Mouse (Mus musculus) forelimb bud, embryonic 11.5 days (tissue): ENCODE results near the gene Ino80d.

Experiments
- DNase-seq: peaks from one replicate; pipeline ENCODE4 v3.0.0-alpha.2; 2012; ENCODE audit warnings: low read depth, low spot score

Gene Ino80d

DNA sequence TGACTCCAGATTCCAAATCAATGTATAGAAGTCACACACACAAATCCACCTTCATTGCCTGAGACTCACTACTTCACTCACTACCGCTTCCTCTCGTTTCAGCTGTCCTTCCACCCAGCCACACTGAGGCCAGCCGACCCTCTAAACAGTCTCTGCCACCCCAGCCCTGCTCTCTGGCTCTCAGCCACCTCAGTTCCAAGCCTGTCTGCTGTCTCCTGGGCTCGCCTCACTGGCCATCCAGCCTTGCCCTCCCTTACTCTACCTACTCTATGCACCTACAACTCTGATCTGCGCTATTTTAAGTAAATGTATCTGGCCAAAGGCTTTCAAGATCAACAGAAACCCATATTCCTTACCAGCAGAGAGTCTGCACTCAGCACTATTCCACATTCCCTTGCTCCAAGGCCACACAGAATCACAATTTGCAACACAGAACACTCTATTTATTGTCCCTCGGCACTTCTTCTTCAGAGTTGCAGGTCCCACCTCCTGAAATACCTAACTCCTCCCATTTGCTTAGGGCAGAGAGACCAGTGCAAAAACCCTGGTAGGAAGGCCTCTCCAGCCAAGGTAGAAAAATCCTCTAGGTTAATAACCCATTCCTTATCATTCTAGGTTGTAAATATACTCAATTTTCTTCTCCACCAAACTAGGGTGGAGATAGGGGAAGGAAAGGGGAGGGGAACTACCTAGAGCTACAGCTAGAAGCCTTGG lies 6.7 kb downstream of the Ino80d start:
- DNase-seq = no peak

DNA sequence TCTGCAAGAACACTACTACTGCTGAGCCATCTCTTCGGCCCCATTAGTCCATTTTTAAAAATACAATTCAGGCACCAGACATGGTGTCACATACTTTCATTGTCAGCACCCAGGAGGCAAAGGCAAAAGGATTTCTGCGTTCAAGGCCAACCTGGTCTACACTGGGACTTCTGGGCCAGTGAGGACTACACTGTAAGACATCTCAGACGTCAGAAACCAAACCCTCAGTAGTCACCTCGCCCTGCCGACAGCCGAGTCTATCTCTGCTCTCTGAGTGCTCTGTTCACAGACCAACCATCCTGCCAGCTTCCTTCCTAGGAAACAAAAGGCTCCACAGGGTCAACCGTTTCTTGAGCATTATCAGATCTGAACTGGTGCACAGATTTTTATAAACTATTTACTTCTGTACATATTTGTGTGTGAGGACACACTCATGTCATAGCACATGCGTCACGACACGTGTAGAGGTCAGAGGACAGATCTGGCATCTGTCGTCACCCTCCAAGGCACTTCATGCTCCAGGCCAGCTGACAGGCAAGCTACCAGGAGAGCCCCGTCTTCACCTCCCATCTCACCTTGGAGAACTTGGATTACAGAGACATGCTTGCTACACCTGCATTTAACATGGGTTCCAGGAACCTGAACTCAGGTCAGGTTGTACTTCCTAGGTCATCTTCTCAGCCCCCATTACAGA lies 11.6 kb downstream of the Ino80d start:
- no peak for DNase-seq

DNA sequence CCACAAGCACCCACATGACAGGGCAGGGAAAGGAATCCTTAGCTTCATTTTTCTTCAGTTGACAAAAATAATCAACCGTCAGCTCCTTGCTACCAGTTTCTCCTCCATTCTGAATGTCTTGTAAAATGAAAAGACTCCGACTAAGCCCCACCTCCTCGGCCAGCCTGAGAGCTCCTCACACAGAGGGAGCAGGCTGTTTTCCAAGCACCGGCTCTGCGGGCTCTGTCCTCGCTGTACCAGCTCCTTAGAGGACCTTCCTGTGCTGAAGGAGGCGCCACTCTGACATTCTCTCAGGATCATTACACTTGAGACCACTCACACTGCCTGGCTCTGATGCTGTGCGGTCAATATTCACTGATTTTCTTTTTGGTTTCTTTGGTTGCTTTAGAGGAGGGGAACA lies 14.3 kb downstream of the Ino80d start:
- DNase-seq = no peak

DNA sequence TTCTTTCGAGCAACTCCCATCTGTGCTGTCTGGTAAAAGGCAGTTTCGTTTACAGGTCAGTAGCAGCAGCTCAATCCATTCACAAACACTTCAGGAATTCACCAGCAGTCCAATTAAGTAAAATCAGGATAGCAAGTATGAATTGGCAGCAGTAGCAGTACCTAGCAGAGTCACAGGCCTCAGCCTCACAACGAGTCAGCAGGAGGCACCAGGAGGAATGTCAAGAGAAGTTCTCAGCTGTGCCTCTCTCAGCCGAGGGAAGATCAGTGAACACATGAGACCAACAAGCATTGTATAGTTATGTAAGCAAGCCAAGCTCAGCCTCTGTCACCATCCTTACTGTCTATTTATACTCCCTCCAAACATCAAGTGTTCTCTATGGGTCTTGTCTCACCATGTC lies 15.6 kb downstream of the Ino80d start:
- no peak for DNase-seq

DNA sequence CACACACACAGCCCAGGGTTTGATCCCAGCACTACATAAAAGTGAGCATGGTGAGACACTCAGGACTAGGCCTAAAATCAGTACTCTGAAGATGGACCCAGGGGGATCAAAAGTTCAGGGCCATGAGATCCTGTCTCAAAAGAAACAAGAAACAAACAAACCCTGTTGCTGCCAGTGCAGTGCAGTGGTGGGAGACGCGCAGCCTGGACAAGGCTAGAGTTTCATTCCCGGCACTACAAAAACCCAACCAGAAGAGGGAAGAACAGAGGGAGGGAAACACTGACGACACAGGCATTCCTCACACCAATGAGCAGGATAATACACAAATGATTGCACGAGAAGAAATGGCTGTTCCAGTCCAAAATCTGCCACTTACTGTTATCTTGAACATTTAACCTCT lies 18.4 kb downstream of the Ino80d start:
- no peak for DNase-seq

GRCm38 (mm10) chr1:63089795-63090194 lies 24.7 kb downstream of the Ino80d start:
- no peak for DNase-seq

GRCm38 (mm10) chr1:63088614-63089013 lies 25.9 kb downstream of the Ino80d start:
- no peak for DNase-seq

DNA sequence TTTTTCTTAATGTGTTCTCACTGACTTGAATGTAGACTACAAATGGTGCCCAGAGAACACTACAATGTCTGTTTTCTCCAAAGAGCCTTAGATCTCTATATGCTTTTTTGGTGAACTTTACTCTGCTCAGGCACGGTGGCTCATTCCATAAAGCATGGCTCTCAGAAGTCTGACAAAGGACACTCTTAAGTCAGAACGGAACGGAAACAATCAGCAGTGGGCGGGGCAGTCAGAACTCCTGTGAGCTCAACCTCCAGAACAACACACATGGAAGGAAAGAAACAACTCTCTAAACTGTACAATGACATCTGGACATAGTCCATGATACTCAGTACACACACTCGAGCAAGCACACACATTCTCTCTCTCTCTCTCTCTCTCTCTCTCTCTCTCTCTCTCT lies 34.2 kb downstream of the Ino80d start:
- no peak for DNase-seq

GRCm38 (mm10) chr1:63076383-63076782 lies 38.1 kb downstream of the Ino80d start:
- no peak for DNase-seq

DNA sequence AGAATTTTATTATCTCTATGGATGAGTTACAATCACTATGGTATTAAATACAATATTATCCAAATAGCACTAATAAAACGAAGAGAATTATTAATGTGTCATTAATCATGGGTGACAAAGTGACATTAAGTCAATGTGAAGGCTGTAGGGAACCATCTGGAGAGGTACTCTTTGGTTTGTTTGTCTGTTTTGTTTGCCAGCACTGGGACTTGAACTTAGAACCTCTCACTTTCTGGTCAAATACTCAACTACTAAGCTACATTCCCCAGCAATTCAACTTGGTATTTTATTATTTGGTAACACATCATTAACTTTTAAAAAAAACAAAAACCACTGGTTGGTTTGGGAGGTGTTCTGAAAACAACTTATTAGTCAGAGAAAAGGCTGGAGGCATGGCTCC lies 43.1 kb downstream of the Ino80d start:
- no peak for DNase-seq

DNA sequence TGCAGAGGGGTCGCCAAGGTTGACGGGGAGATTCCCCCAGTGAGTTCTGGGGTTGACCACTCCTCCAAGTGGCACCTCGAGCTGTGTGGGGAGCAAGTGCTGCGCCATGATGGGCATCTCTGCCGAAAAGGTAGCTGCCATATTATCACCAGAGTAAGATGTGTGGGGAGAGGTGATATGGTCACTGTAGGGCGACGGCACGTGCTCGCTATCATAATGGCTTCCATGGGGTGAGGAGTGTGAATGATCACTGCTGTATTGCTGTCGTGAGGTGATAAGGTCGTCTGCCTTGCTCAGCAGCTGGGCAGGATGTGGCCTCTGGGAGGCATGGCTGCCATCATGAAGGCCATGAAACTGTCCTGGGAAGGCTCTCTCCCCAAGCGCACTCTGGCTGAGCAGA lies 56.1 kb downstream of the Ino80d start:
- DNase-seq = no peak

DNA sequence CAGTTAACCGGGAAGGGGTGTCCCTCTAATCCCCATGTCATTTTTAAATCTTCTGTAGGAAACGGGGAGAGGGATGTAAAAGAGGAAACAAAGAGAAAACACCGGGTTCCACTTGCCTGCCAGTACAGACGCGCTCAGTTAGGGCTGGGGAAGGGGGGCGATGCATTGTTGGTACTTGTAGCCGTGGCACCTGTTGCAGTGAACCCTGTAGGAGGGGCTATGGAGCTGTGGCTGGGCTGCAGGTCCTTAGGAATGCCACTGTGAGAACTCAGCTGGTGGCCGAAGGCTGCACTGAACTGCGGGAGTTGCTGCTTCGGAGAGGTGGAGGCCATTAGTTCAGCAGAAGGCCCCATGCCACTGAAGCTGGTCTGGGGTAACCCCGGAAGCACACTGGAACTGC lies 56.6 kb downstream of the Ino80d start:
- DNase-seq = no peak

GRCm38 (mm10) chr1:63057318-63057717 lies 57.1 kb downstream of the Ino80d start:
- DNase-seq = no peak

DNA sequence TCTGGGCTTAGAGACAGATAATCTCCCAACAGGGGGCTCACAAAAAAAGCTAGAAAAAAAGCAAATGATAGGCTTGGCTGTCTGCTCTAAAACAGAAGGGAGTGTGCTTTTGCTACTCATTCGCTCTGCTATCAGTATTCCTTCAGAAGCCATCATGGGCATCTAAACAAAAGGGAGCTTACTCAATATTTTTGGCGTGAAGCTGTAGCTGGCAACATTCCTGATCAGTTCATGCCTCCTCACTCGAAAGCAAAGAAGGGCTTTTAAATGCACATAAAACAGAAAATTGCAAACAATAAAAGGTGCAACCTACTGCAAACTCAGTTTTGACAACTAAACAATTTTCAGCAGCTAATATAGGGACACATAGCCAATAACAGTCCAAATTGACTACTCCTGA lies 59.1 kb downstream of the Ino80d start:
- DNase-seq = no peak

DNA sequence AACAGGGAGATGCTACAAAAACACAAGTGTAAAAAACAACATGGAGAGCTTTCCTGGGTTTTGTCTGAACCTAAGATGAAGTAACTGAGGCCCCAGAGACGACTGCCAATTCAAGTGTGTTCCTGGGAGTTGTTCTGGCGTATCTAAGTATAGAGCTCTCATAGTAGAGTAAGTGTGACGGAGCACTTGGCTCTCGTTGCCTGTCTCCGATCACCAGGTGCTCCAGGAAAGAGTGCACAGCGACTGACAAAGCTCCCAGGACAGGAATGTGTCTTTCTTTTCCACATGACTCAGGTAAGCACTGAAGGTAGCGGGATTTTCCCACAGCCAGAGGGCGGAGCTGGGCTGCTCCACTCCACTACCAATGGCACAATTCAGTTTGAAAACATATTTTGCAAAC lies 63.6 kb downstream of the Ino80d start:
- no peak for DNase-seq

DNA sequence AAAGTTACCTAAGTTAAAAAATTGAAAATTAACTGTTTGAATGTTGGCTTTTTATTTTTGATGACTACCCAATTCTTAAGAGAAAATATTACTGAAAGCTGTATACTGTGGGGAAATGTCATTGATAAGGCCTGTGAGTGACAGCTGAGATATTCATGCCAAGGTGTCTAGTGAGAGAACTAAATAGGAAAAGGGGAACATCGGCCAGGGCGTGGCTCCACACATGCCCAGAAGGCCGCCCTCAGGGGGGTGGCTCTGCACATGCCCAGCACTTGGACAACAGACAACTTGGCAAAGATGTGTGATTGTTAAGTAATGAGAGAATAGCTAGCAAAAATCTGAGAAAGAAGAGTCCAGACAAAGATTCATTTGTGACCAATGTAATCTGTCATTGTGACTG lies 64.5 kb downstream of the Ino80d start:
- no peak for DNase-seq

GRCm38 (mm10) chr1:63047983-63048382 lies 66.5 kb downstream of the Ino80d start:
- DNase-seq = no peak

- no peak for DNase-seq
These were observed 81.5 kb downstream of the Ino80d start for GRCm38 (mm10) chr1:63032929-63033328.

DNA sequence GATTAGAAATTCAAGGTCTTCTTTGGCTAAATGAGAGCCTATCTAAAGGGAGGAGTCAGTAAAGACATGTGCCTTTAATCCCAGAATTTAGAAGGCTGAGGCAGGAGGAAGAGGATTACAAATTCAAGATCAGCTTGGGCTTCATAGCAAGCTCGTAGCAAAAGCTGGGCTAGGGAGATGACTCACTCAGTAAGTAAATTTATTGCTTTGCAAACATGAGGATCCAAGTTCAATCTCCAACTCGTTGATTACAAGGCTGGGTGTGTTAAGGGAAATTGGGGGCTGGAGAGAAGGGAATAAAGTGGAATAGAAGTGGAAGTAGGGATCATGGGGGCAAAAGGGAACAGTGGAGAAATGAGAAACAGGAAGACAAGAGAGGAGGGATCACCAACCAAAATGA lies 94.6 kb downstream of the Ino80d start:
- DNase-seq = no peak

- DNase-seq = no peak
These were observed 109.3 kb downstream of the Ino80d start for GRCm38 (mm10) chr1:63005013-63005646.

DNA sequence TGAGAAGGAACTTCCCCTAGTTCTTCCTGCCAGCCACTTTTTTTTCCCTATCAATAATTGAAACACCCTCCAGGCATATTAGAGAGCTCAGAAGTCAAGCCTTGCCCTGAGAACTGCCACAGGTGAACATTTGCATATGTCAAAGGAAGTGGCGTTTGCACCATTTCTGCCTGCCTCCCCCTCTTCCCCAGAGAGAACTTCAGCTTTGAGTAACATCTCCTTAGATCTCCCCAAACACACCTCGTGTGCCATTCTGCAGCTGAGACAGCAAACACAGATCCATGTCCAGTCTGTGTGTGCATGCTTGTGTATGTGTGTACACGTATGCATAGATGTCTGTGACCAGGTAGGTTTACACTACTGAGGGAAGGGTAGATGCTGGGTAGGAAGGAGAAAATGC lies 112.6 kb downstream of the Ino80d start:
- no peak for DNase-seq

- DNase-seq = no peak
These were observed 121.1 kb downstream of the Ino80d start for GRCm38 (mm10) chr1:62993348-62993747.

- DNase-seq = no peak
These were observed 121.8 kb downstream of the Ino80d start for GRCm38 (mm10) chr1:62992648-62993047.
